Mouse (Mus musculus): ENCODE data around the gene Smyd2.
A peak's percentile ranks its signal among the peaks of the same experiment; 100 is the strongest.

The Smyd2 gene

GRCm38 (mm10) chr1:189917126-189917500, 5.0 kb downstream of the Smyd2 start:
- no peak for DNase-seq (ENCODE audit: low spot score)

GRCm38 (mm10) chr1:189916422-189917125, 5.6 kb downstream of the Smyd2 start:
- DNase-seq (ENCODE audit: low spot score), result no peak

- no peak for DNase-seq (ENCODE audit: low spot score)
Observed at GRCm38 (mm10) chr1:189913093-189913760, 8.9 kb downstream of the Smyd2 start.

GRCm38 (mm10) chr1:189910685-189911345, 11.3 kb downstream of the Smyd2 start:
- DNase-seq (ENCODE audit: low spot score), result peak; percentile 65

GRCm38 (mm10) chr1:189903169-189903568, 19.0 kb downstream of the Smyd2 start:
- DNase-seq (ENCODE audit: low spot score), result no peak

GRCm38 (mm10) chr1:189902413-189902812, 19.8 kb downstream of the Smyd2 start:
- no peak for DNase-seq (ENCODE audit: low spot score)

GRCm38 (mm10) chr1:189899526-189899925, 22.6 kb downstream of the Smyd2 start:
- DNase-seq (ENCODE audit: low spot score), result no peak

GRCm38 (mm10) chr1:189898708-189899107, 23.5 kb downstream of the Smyd2 start:
- DNase-seq (ENCODE audit: low spot score), result no peak

- DNase-seq (ENCODE audit: low spot score), result no peak
Observed at GRCm38 (mm10) chr1:189897861-189898260, 24.3 kb downstream of the Smyd2 start.

GRCm38 (mm10) chr1:189894191-189894590, 28.0 kb downstream of the Smyd2 start:
- DNase-seq (ENCODE audit: low spot score), result no peak

- DNase-seq (ENCODE audit: low spot score), result no peak
Observed at GRCm38 (mm10) chr1:189888749-189889148, 33.4 kb downstream of the Smyd2 start.

GRCm38 (mm10) chr1:189887518-189887917, 34.6 kb downstream of the Smyd2 start:
- peak; percentile 70 for DNase-seq (ENCODE audit: low spot score)

- DNase-seq (ENCODE audit: low spot score), result no peak
Observed at GRCm38 (mm10) chr1:189885975-189886374, 36.2 kb downstream of the Smyd2 start.

- DNase-seq (ENCODE audit: low spot score), result no peak
Observed at GRCm38 (mm10) chr1:189884951-189885350, 37.2 kb downstream of the Smyd2 start.

- DNase-seq (ENCODE audit: low spot score), result peak; percentile 88
Observed at GRCm38 (mm10) chr1:189883531-189884170, 38.5 kb downstream of the Smyd2 start.

- peak; percentile 78 for DNase-seq (ENCODE audit: low spot score)
Observed at GRCm38 (mm10) chr1:189882886-189883285, 39.3 kb downstream of the Smyd2 start.

- DNase-seq (ENCODE audit: low spot score), result no peak
Observed at GRCm38 (mm10) chr1:189880745-189881144, 41.4 kb downstream of the Smyd2 start.

- DNase-seq (ENCODE audit: low spot score), result no peak
Observed at GRCm38 (mm10) chr1:189879965-189880364, 42.2 kb downstream of the Smyd2 start.

GRCm38 (mm10) chr1:189879212-189879611, 43.0 kb downstream of the Smyd2 start:
- DNase-seq (ENCODE audit: low spot score), result no peak

- DNase-seq (ENCODE audit: low spot score), result no peak
Observed at GRCm38 (mm10) chr1:189876162-189876561, 46.0 kb downstream of the Smyd2 start.

GRCm38 (mm10) chr1:189875439-189875861, 46.7 kb downstream of the Smyd2 start:
- DNase-seq (ENCODE audit: low spot score), result no peak

- DNase-seq (ENCODE audit: low spot score), result no peak
Observed at GRCm38 (mm10) chr1:189873591-189873990, 48.6 kb downstream of the Smyd2 start.

- no peak for DNase-seq (ENCODE audit: low spot score)
Observed at GRCm38 (mm10) chr1:189872050-189872449, 50.1 kb downstream of the Smyd2 start.

Data from testis, postnatal 10 days (tissue).